In the genomic region with DNA sequence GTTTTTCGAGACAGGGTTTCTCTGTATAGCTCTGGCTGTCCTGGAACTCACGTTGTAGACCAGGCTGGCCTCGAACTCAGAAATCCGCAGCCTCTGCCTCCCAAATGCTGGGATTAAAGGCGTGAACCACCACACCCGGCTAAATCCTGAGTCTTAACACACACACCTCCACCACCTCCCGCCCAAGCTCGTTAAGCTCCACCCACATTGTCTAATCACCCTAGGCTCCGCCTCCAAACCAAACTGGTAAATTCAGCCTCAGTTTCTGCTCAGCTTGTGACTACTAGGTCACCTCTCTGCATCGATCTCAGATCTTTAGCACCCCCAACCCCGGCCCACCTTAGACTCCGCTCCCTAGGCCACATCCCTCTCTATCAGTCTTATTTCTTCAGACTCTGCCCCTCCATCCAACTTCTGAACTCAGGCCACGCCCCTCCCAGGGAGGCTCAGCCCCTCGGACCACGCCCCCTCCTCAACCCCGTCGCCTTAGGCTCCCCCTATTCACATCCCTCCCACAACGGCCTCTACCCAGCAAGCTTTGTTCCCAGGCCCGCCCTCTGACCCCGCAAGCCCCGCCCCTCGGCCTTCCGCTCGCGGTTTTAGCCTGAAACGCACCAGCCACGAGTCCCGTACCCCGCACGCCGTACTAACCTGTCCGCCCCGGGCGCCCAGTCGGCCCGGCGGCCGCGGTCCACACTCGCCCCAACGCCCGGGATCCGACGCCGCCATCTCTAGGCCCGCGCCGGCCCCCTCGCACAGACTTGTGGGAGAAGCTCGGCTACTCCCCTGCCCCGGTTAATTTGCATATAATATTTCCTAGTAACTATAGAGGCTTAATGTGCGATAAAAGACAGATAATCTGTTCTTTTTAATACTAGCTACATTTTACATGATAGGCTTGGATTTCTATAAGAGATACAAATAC, we compare ENCODE assay signal across 8 mouse cellular contexts. TPM values are rescaled to one million over a fixed set of nuclear protein-coding genes. Genes with fewer than 3 reads are reported as not detected.
DNase-seq lines count a peak whose midpoint lies in the region; ATAC-seq and TF ChIP-seq lines count a peak whose summit lies in the region.

Gene Med16, minus strand, starts transcription at position 757 of the 925 bp plus-strand sequence.

- ATAC-seq in kidney, embryonic 15.5 days (replicated peaks; ENCODE audit: low FRiP score): peak; percentile 93
- ATAC-seq in monocyte, adult 5-6 weeks (replicated peaks; ENCODE audit: insufficient number of reproducible peaks, low FRiP score, low TSS enrichment, poor library complexity, severe bottlenecking): peak; percentile 88

- TF ChIP-seq POLR2A in bone marrow macrophage, adult 2 months (IDR thresholded peaks at IDR 0.05; ENCODE audit: borderline replicate concordance, low read depth, low read length): no peak
- no peak for TF ChIP-seq POLR2A in embryonic fibroblast, embryonic 13.5 days (IDR thresholded peaks at IDR 0.05; ENCODE audit: low read depth, low read length)

- DNase-seq in A20 (ENCODE audit: low read depth, low spot score) (peak; percentile 99), liver (peak; percentile 96)
- DNase-seq in heart, embryonic 10.5 days (ENCODE audit: low spot score): peak; percentile 98
- DNase-seq in spleen, postnatal 4 days (ENCODE audit: low spot score in 2 of 2): peak; percentile 96 to 97

- H3K4me3 ChIP-seq in bone marrow macrophage, adult 2 months (ENCODE audit: insufficient read depth, low read length): peak within 1 kb of the TSS; percentile 88
- H3K4me3 ChIP-seq in embryonic fibroblast, embryonic 13.5 days (ENCODE audit: insufficient read depth, low read length): peak within 1 kb of the TSS; percentile 74
- peak within 1 kb of the TSS; percentile 86 for H3K4me3 ChIP-seq in heart, embryonic 10.5 days
- peak within 1 kb of the TSS; percentile 76 for H3K4me3 ChIP-seq in kidney, embryonic 15.5 days (replicated peaks)

- H3K4me2 ChIP-seq in kidney, embryonic 15.5 days: peak within 1 kb of the TSS; percentile 59

- no peaks in the 10 kb centered on the region for H3K27me3 ChIP-seq in heart, embryonic 10.5 days (ENCODE audit: insufficient read depth, poor library complexity, severe bottlenecking)
- H3K27me3 ChIP-seq in kidney, embryonic 15.5 days: no peaks in the 10 kb centered on the region

- 2% methylated on average over 52 of the region's 52 CpGs for WGBS in heart, embryonic 10.5 days
- WGBS in kidney, embryonic 15.5 days: 1% methylated on average over 52 of the region's 52 CpGs

- H3K9ac ChIP-seq in kidney, embryonic 15.5 days: peak within 1 kb of the TSS; percentile 84

- H3K36me3 ChIP-seq in heart, embryonic 10.5 days: peaks cover 67% of the 10 kb centered on the region
- H3K36me3 ChIP-seq in kidney, embryonic 15.5 days: peaks cover 66% of the 10 kb centered on the region

- TF ChIP-seq CTCF in bone marrow macrophage, adult 2 months (IDR thresholded peaks at IDR 0.05; ENCODE audit: low read depth, low read length): no peak
- no peak for TF ChIP-seq CTCF in embryonic fibroblast, embryonic 13.5 days (IDR thresholded peaks at IDR 0.05; ENCODE audit: borderline replicate concordance, insufficient read depth, low read length)

- peaks cover 7% of the 10 kb centered on the region for H3K4me1 ChIP-seq in bone marrow macrophage, adult 2 months (ENCODE audit: control insufficient read depth, insufficient read depth, low read length)
- 0 out of 2 replicates have a peak, but pooled peaks cover 4% of the 10 kb centered on the region for H3K4me1 ChIP-seq in embryonic fibroblast, embryonic 13.5 days (ENCODE audit: control insufficient read depth, insufficient read depth, low read length)
- H3K4me1 ChIP-seq in heart, embryonic 10.5 days: peaks cover 29% of the 10 kb centered on the region
- H3K4me1 ChIP-seq in kidney, embryonic 15.5 days: peaks cover 22% of the 10 kb centered on the region

- no peaks in the 10 kb centered on the region for H3K9me3 ChIP-seq in heart, embryonic 10.5 days
- no peaks in the 10 kb centered on the region for H3K9me3 ChIP-seq in kidney, embryonic 15.5 days (replicated peaks)

- H3K27ac ChIP-seq in bone marrow macrophage, adult 2 months (ENCODE audit: insufficient read depth, low read depth, low read length): peak within 1 kb of the TSS; percentile 90
- peak within 1 kb of the TSS; percentile 94 for H3K27ac ChIP-seq in embryonic fibroblast, embryonic 13.5 days (ENCODE audit: insufficient read depth, low read length)
- peak within 1 kb of the TSS; percentile 100 for H3K27ac ChIP-seq in heart, embryonic 10.5 days
- peak within 1 kb of the TSS; percentile 97 for H3K27ac ChIP-seq in kidney, embryonic 15.5 days

RNA-seq across cellular contexts. Expression of gene Med16, which starts in this region (rescaled TPM):
- polyA plus RNA-seq in bone marrow macrophage, adult 2 months (2012; ENCODE audit: insufficient read depth, insufficient read length, missing spikeins): 14.6 and 19.3 TPM in 2 replicates
- polyA plus RNA-seq in embryonic fibroblast, embryonic 13.5 days (2011; ENCODE audit: insufficient read length, low read depth, missing spikeins): 15.2 and 16.1 TPM in 2 replicates
- 51.9 and 54.4 TPM in 2 replicates for polyA plus RNA-seq in heart, embryonic 10.5 days (2016; fragmentation: Nextera tagmentation; extraction: Ambion mirVana)
- 59.6 and 70.7 TPM in 2 replicates for polyA plus RNA-seq in kidney, embryonic 15.5 days (2015; fragmentation: Nextera tagmentation; extraction: Ambion mirVana)
- total RNA-seq in monocyte, adult 5-6 weeks (2017): 13.3 to 16.8 TPM (median 13.3 TPM) in 3 replicates

Comparison
In these comparisons a context has a peak if more than half of its experiments do, and no peak if none do; other contexts are left out.
1. Peak in every context shown above with its lines: DNase-seq, ATAC-seq, H3K4me3 ChIP-seq and H3K27ac ChIP-seq.